Mouse (Mus musculus) lung, postnatal 0 days (tissue): ENCODE data around the gene Dixdc1. TPM values are rescaled to one million over a fixed set of nuclear protein-coding genes. Genes with fewer than 3 reads are reported as not detected.

Experiments used
- ATAC-seq: fragments of 200-750 bp; cut with Nextera tagmentation; 2 replicates; pipeline ENCODE4 v1.8.0; 2017; ENCODE audit warnings: moderate library complexity
- DNase-seq: peaks from one replicate; pipeline ENCODE4 v3.0.0-alpha.2; 2016; ENCODE audit warnings: low spot score
- H3K27ac ChIP-seq: fragments of 300-500 bp; sonication (generic); 2 replicates; pipeline ENCODE4 v1.5.1; 2014; ENCODE audit warnings: antibody characterized with exemption, mild to moderate bottlenecking, low read length, mixed read lengths
- H3K27me3 ChIP-seq: fragments of 300-500 bp; sonication (generic); replicated peaks from 2 replicates; pipeline ENCODE4 v1.6.1; 2014; ENCODE audit warnings: low read length, mixed read lengths; ENCODE audit not compliant: insufficient read depth
- H3K36me3 ChIP-seq: fragments of 300-500 bp; sonication (generic); 2 replicates; pipeline ENCODE4 v1.6.1; 2014; ENCODE audit warnings: low read length, mixed read lengths; ENCODE audit not compliant: insufficient read depth
- H3K4me1 ChIP-seq: fragments of 300-500 bp; sonication (generic); 2 replicates; pipeline ENCODE4 v1.6.1; 2014; ENCODE audit warnings: antibody characterized with exemption, low read depth, low read length, mixed read lengths; ENCODE audit not compliant: insufficient read depth
- H3K4me2 ChIP-seq: fragments of 300-500 bp; sonication (generic); replicated peaks from 2 replicates; pipeline ENCODE4 v1.6.1; 2014; ENCODE audit warnings: low read depth, mild to moderate bottlenecking, low read length, moderate library complexity, mixed read lengths
- H3K4me3 ChIP-seq: fragments of 300-500 bp; sonication (generic); 2 replicates; pipeline ENCODE4 v1.5.1; 2014; ENCODE audit warnings: low read depth, low read length
- H3K9ac ChIP-seq: fragments of 300-500 bp; sonication (generic); replicated peaks from 2 replicates; pipeline ENCODE4 v1.6.1; 2014; ENCODE audit warnings: low read depth, mild to moderate bottlenecking
- H3K9me3 ChIP-seq: fragments of 300-500 bp; sonication (generic); 2 replicates; pipeline ENCODE4 v1.6.1; 2016; ENCODE audit warnings: low read length, mixed read lengths
- CTCF ChIP-seq: IDR thresholded peaks from 2 replicates; pipeline ENCODE4 v1.5.1; 2016; ENCODE audit warnings: antibody characterized with exemption, mild to moderate bottlenecking
- EP300 ChIP-seq: IDR thresholded peaks from 2 replicates; pipeline ENCODE4 v1.6.1; 2016; ENCODE audit warnings: antibody characterized with exemption, mild to moderate bottlenecking, control low read depth
- WGBS: fragments of 180-500 bp; shearing (Covaris S2); extraction: QIAGEN DNeasy Blood & Tissue Kit; methylation state at CpG from one replicate; pipeline ENCODE4 v1.1.7; 2014; 5-methylcytosine and 5-hydroxymethylcytosine counted together
- polyA plus RNA-seq: library from polyadenylated mRNA; unstranded; fragments of >200 nt; fragmentation: Nextera tagmentation; extraction: Ambion mirVana; gene quantifications from 2 replicates; pipeline ENCODE4 v1.2.1, GENCODE M21; 2015

Gene Dixdc1
- polyA plus RNA-seq, 1 experiment from 2014 or later = 5.4 TPM

DNA sequence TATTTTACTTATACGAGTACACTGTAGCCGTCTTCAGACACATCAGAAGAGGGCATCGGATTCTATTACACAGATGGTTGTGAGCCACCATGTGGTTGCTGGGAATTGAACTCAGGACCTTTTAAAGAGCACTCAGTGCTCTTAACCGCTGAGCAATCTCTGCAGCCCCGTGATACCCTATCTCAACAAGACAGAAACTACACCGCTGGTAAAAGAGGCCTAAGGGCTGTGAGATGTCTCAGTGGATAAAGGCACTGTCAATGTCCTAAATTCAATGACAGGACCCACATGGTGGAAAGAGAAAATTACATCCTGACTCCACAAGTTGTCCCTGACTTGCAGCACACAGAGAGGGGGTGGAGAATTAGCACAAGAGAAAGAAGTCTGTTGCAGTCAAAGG, 72.9 kb downstream of the Dixdc1 start:
- Histone ChIP-seq H3K27ac (no peak overlapping the region), H3K27me3 (no peaks in the 10 kb centered on the region), H3K4me2 (no peak overlapping the region), H3K4me1 (no peaks in the 10 kb centered on the region), H3K9ac (no peak overlapping the region), H3K9me3 (no peaks in the 10 kb centered on the region), H3K4me3 (no peak overlapping the region), H3K36me3 (no peaks in the 10 kb centered on the region)
- WGBS = 79% methylated on average over 6 of the region's 6 CpGs
- TF ChIP-seq CTCF = no peak
- TF ChIP-seq EP300 = no peak
- DNase-seq (no peak), ATAC-seq (no peak)

DNA sequence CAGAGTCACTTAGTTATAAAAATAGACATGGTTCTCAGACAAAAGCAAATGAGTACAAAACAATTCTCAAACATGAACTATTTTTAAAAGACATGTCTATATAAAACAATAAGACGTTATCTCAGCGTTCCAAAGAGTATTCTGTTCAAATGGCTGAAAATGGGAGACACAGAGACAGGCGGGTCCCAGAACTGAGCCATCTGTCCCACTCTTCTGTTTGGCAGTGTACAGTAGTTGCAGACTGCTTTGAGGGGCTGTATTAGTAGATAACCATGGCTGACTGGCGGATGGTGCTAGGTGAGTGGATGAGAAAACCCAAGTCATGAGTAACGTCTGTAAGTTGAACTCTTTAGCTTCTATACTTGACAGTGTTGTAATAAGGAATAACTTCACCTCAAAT, 74.5 kb downstream of the Dixdc1 start:
- H3K27ac ChIP-seq = no peak overlapping the region
- H3K36me3 ChIP-seq = no peaks in the 10 kb centered on the region
- no peaks in the 10 kb centered on the region for H3K9me3 ChIP-seq
- H3K27me3 ChIP-seq = no peaks in the 10 kb centered on the region
- no peaks in the 10 kb centered on the region for H3K4me1 ChIP-seq
- WGBS = 88% methylated on average over 5 of the region's 5 CpGs
- ATAC-seq (no peak), DNase-seq (no peak)
- no peak for TF ChIP-seq EP300
- TF ChIP-seq CTCF = no peak
- no peak overlapping the region for H3K9ac ChIP-seq
- H3K4me2 ChIP-seq = no peak overlapping the region
- no peak overlapping the region for H3K4me3 ChIP-seq

DNA sequence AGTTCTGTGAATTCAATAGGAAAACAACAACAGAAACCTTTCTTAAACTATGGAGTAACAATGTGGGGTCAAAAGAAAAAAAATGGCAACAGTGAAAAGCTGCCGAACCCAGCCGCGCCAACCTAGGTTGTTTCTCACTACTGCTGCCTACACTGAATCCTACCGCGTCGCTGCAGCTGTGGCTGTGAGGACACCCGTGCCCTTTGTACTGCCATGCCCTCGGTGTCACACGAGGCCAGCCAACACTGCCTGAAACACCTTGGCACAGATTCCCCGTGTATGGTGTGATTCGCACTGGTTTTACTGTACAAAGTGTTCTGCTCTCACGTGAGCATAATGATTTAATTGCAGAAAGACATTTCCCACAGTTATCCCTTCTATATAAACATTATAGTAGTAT, 78.9 kb downstream of the Dixdc1 start:
- Histone ChIP-seq H3K9me3 (no peaks in the 10 kb centered on the region), H3K36me3 (no peaks in the 10 kb centered on the region), H3K9ac (no peak overlapping the region), H3K27me3 (no peaks in the 10 kb centered on the region), H3K4me3 (peak overlapping the region; percentile 91), H3K27ac (no peak overlapping the region), H3K4me2 (peak overlapping the region; percentile 87), H3K4me1 (no peaks in the 10 kb centered on the region)
- DNase-seq (peak; percentile 29), ATAC-seq (no peak)
- 17% methylated on average over 12 of the region's 12 CpGs for WGBS
- TF ChIP-seq EP300 (no peak), CTCF (no peak)

DNA sequence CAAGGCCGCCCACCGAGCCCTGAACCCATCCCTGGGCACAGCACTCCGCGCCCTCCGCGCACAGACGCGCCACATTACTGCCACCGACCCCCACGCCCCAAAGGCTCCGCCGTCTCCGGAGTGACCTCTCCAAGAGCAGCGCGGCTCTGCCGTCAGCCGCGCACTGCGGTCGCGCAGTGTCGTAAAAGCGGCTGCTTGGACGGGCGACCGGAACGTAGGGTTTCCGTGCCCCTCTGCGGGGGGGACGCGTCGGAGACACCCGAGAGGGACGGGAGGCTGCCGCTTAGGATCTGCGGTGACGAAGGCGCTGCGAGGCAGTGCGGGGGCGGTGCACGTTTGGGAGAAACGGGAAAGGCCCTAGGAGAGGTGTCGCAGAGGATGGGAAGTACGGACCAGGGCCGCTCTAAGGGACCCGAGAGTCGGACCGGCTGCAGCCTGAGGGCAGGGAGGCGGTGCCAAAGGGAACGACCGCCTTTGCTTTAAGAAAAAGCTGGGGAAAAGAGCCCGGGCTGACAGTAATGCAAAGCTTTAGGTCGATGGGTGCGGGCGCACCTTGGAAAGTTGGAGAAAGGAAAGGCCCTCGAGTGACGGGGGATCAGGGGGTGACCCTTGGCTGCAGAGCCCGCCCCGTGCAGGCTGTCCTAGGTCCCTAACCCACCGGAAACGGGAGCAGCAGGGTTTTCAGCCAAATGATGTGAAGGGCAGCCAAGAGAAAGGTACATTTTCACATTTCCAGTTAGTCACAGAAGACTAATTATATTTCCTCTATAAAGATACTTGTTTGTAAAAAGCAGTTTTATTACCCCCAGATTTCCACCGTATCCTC, 79.7 kb downstream of the Dixdc1 start, which contains the start of gene Dlat:
Gene Dlat, minus strand, starts transcription at position 389 of the 826 bp plus-strand sequence.
- ATAC-seq = peak; percentile 95
- Histone ChIP-seq H3K9me3 (no peaks in the 10 kb centered on the region), H3K4me2 (peak within 1 kb of the TSS; percentile 87), H3K4me1 (no peaks in the 10 kb centered on the region), H3K27ac (peak within 1 kb of the TSS; percentile 82), H3K27me3 (no peaks in the 10 kb centered on the region), H3K9ac (peak within 1 kb of the TSS; percentile 68), H3K36me3 (no peaks in the 10 kb centered on the region), H3K4me3 (peak within 1 kb of the TSS; percentile 91)
- DNase-seq = peak; percentile 93
- under 1% methylated on average over 59 of the region's 63 CpGs for WGBS
- TF ChIP-seq EP300 (no peak), CTCF (peak; percentile 1; the same call in 1 of the 2 replicates)

DNA sequence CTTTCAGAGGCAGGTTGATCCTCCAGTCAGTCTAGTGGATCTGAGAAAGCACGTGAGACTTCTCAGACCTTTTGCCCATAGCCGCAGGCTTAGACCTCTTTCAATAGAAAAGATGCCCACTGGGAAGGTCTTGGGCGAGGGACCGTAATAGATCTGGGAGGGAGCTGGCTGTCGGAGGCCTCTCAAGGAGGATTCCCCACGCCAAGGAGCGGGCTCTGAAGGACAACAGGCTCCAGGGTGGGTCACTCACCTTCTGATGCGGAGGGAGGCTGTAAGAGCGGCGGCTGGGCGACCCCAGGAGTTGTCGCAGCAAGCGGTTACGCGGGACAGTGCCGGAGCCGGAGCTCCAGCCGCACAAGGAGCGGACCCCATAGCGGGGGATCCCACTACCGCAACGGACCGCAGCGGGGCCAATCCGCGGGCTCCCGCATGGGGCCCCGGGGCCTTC, 80.4 kb downstream of the Dixdc1 start:
- no peaks in the 10 kb centered on the region for H3K36me3 ChIP-seq
- no peaks in the 10 kb centered on the region for H3K9me3 ChIP-seq
- H3K4me2 ChIP-seq = peak overlapping the region; percentile 87
- peak overlapping the region; percentile 91 for H3K4me3 ChIP-seq
- no peaks in the 10 kb centered on the region for H3K4me1 ChIP-seq
- no peaks in the 10 kb centered on the region for H3K27me3 ChIP-seq
- ATAC-seq (peak; percentile 35), DNase-seq (peak; percentile 27)
- TF ChIP-seq EP300 = no peak
- TF ChIP-seq CTCF = no peak
- peak overlapping the region; percentile 82 for H3K27ac ChIP-seq
- peak overlapping the region; percentile 68 for H3K9ac ChIP-seq
- WGBS = 4% methylated on average over 24 of the region's 28 CpGs

DNA sequence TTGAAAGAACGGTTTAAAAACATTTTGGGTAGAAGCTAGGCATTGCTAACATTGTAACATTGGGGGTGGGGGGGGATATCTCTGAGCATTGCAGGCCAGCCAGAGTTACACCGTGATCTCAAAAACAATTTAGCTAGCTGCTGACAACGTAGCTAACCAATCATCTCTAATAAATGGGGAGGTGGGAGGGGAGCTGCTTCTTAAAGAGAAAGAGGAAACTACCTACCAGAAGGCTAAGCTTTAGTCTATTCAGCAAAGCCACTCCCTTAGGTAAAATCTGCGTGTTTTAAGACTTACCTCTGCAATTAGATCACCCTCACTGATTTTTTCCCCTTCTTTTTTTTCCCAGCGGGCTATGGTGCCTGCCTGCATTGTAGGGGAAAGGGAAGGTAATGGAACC, 80.9 kb downstream of the Dixdc1 start:
- Histone ChIP-seq H3K4me3 (peak overlapping the region; percentile 91), H3K27me3 (no peaks in the 10 kb centered on the region), H3K9ac (0 out of 2 replicates have a peak overlapping the region, but pooled peaks have one; percentile 68), H3K9me3 (no peaks in the 10 kb centered on the region), H3K4me2 (peak overlapping the region; percentile 87), H3K4me1 (no peaks in the 10 kb centered on the region), H3K27ac (no peak overlapping the region), H3K36me3 (no peaks in the 10 kb centered on the region)
- ATAC-seq (no peak), DNase-seq (no peak)
- WGBS = 18% methylated on average over 5 of the region's 5 CpGs
- TF ChIP-seq CTCF = no peak
- TF ChIP-seq EP300 = no peak
